Mouse (Mus musculus): ENCODE measurements around the gene Ak1. TPM values are rescaled to one million over a fixed set of nuclear protein-coding genes. Genes with fewer than 3 reads are reported as not detected.

Gene Ak1
- polyA plus RNA-seq, 1 experiment from 2014 or later: 1.3 TPM

GRCm38 (mm10) chr2:32612274-32612673, 9.3 kb upstream of the Ak1 start:
- no peaks in the 10 kb centered on the region for H3K27me3 ChIP-seq (ENCODE audit: insufficient read depth, low read length)
- H3K4me3 ChIP-seq (ENCODE audit: low read depth, low read length): no peak overlapping the region
- peak; percentile 56 for DNase-seq
- peaks cover 38% of the 10 kb centered on the region for H3K4me1 ChIP-seq (ENCODE audit: insufficient read depth)
- H3K9ac ChIP-seq (replicated peaks): no peak overlapping the region
- ATAC-seq: no peak
- H3K4me2 ChIP-seq (ENCODE audit: low read depth, low read length): no peak overlapping the region
- H3K36me3 ChIP-seq (replicated peaks; ENCODE audit: insufficient read depth, low read length): peaks cover 15% of the 10 kb centered on the region
- no peaks in the 10 kb centered on the region for H3K9me3 ChIP-seq (ENCODE audit: low read length)
- H3K27ac ChIP-seq (ENCODE audit: low read depth): no peak overlapping the region
- 80% methylated on average over 26 of the region's 26 CpGs for WGBS (ENCODE audit: insufficient replicate concordance)
- no peak for TF ChIP-seq EP300 (IDR thresholded peaks at IDR 0.05; ENCODE audit: low read depth)
- no peak for TF ChIP-seq CTCF (IDR thresholded peaks at IDR 0.05; ENCODE audit: low read depth)

GRCm38 (mm10) chr2:32617109-32617508, 4.4 kb upstream of the Ak1 start:
- Histone ChIP-seq H3K27me3 (ENCODE audit: insufficient read depth, low read length) (no peaks in the 10 kb centered on the region), H3K4me2 (ENCODE audit: low read depth, low read length) (no peak overlapping the region), H3K9ac (replicated peaks) (no peak overlapping the region), H3K4me1 (ENCODE audit: insufficient read depth) (peaks cover 12% of the 10 kb centered on the region), H3K27ac (ENCODE audit: low read depth) (no peak overlapping the region), H3K4me3 (ENCODE audit: low read depth, low read length) (no peak overlapping the region), H3K9me3 (ENCODE audit: low read length) (peaks cover 3% of the 10 kb centered on the region), H3K36me3 (replicated peaks; ENCODE audit: insufficient read depth, low read length) (peaks cover 29% of the 10 kb centered on the region)
- ATAC-seq (no peak), DNase-seq (no peak)
- TF ChIP-seq EP300 (IDR thresholded peaks at IDR 0.05; ENCODE audit: low read depth) (no peak), CTCF (IDR thresholded peaks at IDR 0.05; ENCODE audit: low read depth) (no peak)
- 85% methylated on average over 1 of the region's 1 CpGs for WGBS (ENCODE audit: insufficient replicate concordance)

- Histone ChIP-seq H3K4me2 (ENCODE audit: low read depth, low read length) (no peak overlapping the region), H3K36me3 (replicated peaks; ENCODE audit: insufficient read depth, low read length) (peaks cover 29% of the 10 kb centered on the region), H3K9ac (replicated peaks) (no peak overlapping the region), H3K4me1 (ENCODE audit: insufficient read depth) (peaks cover 12% of the 10 kb centered on the region), H3K9me3 (ENCODE audit: low read length) (peaks cover 3% of the 10 kb centered on the region), H3K27me3 (ENCODE audit: insufficient read depth, low read length) (no peaks in the 10 kb centered on the region), H3K4me3 (ENCODE audit: low read depth, low read length) (no peak overlapping the region), H3K27ac (ENCODE audit: low read depth) (no peak overlapping the region)
- 89% methylated on average over 4 of the region's 4 CpGs for WGBS (ENCODE audit: insufficient replicate concordance)
- TF ChIP-seq CTCF (IDR thresholded peaks at IDR 0.05; ENCODE audit: low read depth) (peak; percentile 53), EP300 (IDR thresholded peaks at IDR 0.05; ENCODE audit: low read depth) (no peak)
- DNase-seq: no peak
- ATAC-seq: no peak
These were observed 4.0 kb upstream of the Ak1 start for GRCm38 (mm10) chr2:32617601-32618000.

GRCm38 (mm10) chr2:32618051-32618450, 3.5 kb upstream of the Ak1 start:
- TF ChIP-seq CTCF (IDR thresholded peaks at IDR 0.05; ENCODE audit: low read depth): no peak
- TF ChIP-seq EP300 (IDR thresholded peaks at IDR 0.05; ENCODE audit: low read depth): no peak
- ATAC-seq: no peak
- Histone ChIP-seq H3K27me3 (ENCODE audit: insufficient read depth, low read length) (no peaks in the 10 kb centered on the region), H3K4me2 (ENCODE audit: low read depth, low read length) (no peak overlapping the region), H3K9ac (replicated peaks) (no peak overlapping the region), H3K27ac (ENCODE audit: low read depth) (no peak overlapping the region), H3K9me3 (ENCODE audit: low read length) (peaks cover 3% of the 10 kb centered on the region), H3K36me3 (replicated peaks; ENCODE audit: insufficient read depth, low read length) (peaks cover 29% of the 10 kb centered on the region), H3K4me1 (ENCODE audit: insufficient read depth) (peaks cover 12% of the 10 kb centered on the region), H3K4me3 (ENCODE audit: low read depth, low read length) (no peak overlapping the region)
- DNase-seq: no peak
- 85% methylated on average over 9 of the region's 9 CpGs for WGBS (ENCODE audit: insufficient replicate concordance)

GRCm38 (mm10) chr2:32620682-32621516, 659 bp upstream of the Ak1 start:
- Histone ChIP-seq H3K9ac (replicated peaks) (no peak overlapping the region), H3K4me1 (ENCODE audit: insufficient read depth) (peaks cover 14% of the 10 kb centered on the region), H3K4me3 (ENCODE audit: low read depth, low read length) (no peak overlapping the region), H3K27me3 (ENCODE audit: insufficient read depth, low read length) (no peaks in the 10 kb centered on the region), H3K36me3 (replicated peaks; ENCODE audit: insufficient read depth, low read length) (peaks cover 19% of the 10 kb centered on the region; the same call in 1 of the 2 replicates), H3K27ac (ENCODE audit: low read depth) (peak overlapping the region; percentile 51), H3K4me2 (ENCODE audit: low read depth, low read length) (no peak overlapping the region), H3K9me3 (ENCODE audit: low read length) (peaks cover 3% of the 10 kb centered on the region)
- ATAC-seq (peak; percentile 71), DNase-seq (peak; percentile 54)
- no peak for TF ChIP-seq CTCF (IDR thresholded peaks at IDR 0.05; ENCODE audit: low read depth)
- 38% methylated on average over 4 of the region's 4 CpGs for WGBS (ENCODE audit: insufficient replicate concordance)

- Histone ChIP-seq H3K4me2 (ENCODE audit: low read depth, low read length) (no peak overlapping the region), H3K36me3 (replicated peaks; ENCODE audit: insufficient read depth, low read length) (peaks cover 3% of the 10 kb centered on the region; the same call in 1 of the 2 replicates), H3K27ac (ENCODE audit: low read depth) (no peak overlapping the region), H3K4me3 (ENCODE audit: low read depth, low read length) (no peak overlapping the region), H3K27me3 (ENCODE audit: insufficient read depth, low read length) (no peaks in the 10 kb centered on the region), H3K9me3 (ENCODE audit: low read length) (no peaks in the 10 kb centered on the region), H3K4me1 (ENCODE audit: insufficient read depth) (peaks cover 14% of the 10 kb centered on the region), H3K9ac (replicated peaks) (no peak overlapping the region; the same call in 1 of the 2 replicates)
- no peak for DNase-seq
- ATAC-seq: no peak
- no peak for TF ChIP-seq EP300 (IDR thresholded peaks at IDR 0.05; ENCODE audit: low read depth)
- TF ChIP-seq CTCF (IDR thresholded peaks at IDR 0.05; ENCODE audit: low read depth): no peak
- 63% methylated on average over 5 of the region's 5 CpGs for WGBS (ENCODE audit: insufficient replicate concordance)
These were observed 2.7 kb downstream of the Ak1 start for GRCm38 (mm10) chr2:32624111-32624748.
